Mouse (Mus musculus) left cerebral cortex, adult 6 months (tissue): Measurements from ENCODE around the gene Trib2. TPM values are rescaled to one million over a fixed set of nuclear protein-coding genes. Genes with fewer than 3 reads are reported as not detected.

ENCODE experiments used
- long read RNA-seq, 2 experiments: library from polyadenylated mRNA; unstranded; transcript quantifications; one replicate each; pipeline ENCODE4 v2.0.0; 2019 to 2020
- polyA plus RNA-seq: library from polyadenylated mRNA; unstranded; fragments of <200 nt; fragmentation: Nextera tagmentation; gene quantifications from 2 replicates; pipeline ENCODE4 v1.2.3, GENCODE M21; 2021

Trib2 gene
- 10.8 and 12.2 TPM in 2 replicates for polyA plus RNA-seq
- long read RNA-seq, experiment 1, full-length matches to known transcripts = 87 of 118 reads
- long read RNA-seq, experiment 1, partial matches to known transcripts = 2 of 118 reads
- long read RNA-seq, experiment 1, other reads (novel, unspliced or antisense) = 29 of 118 reads
- long read RNA-seq, experiment 2, full-length matches to known transcripts = 9 of 29 reads
- long read RNA-seq, experiment 2, partial matches to known transcripts = 0 of 29 reads
- long read RNA-seq, experiment 2, other reads (novel, unspliced or antisense) = 20 of 29 reads

DNA sequence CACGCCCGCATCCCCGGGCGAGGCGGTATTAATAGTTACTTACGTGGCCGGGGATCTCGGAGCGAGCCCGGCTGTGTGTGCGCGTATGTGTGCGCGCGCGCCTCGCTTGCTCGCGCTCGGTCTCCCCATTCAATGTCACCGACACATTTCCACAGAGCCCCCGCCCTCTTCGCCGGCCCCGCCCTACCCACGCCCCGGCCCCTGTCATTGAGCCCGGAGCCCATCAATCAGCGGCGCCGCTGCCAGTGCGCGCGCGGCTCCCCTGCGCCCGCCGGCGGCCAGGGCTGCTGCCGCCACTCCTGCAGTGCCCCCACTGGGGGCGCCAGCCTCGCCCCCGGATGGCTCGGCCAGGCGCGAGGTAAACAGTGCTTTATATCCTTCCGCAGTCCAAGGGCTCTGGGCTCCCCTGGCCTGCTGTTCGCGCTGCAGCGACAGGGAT, at the start of gene Trib2:
Gene Trib2, minus strand, starts transcription at position 183 of the 439 bp plus-strand sequence.

